In genomic region chr6:54816388-54817065, GRCm38 (mm10) we compare ENCODE assay signal across 1 mouse cellular context.
TF ChIP-seq lines count a peak whose summit lies in the region.

TSS of gene Znrf2 (plus strand) at chr6:54816916.

TF ChIP-seq in MEL, 35 proteins besides CTCF, POLR2A, EP300 and RAD21 (continued from another document):
- no peak for TF ChIP-seq JUND (IDR thresholded peaks at IDR 0.05; ENCODE audit: low read depth, low read length)
- TF ChIP-seq POLR2AphosphoS5 (IDR thresholded peaks at IDR 0.05; ENCODE audit: borderline replicate concordance, low read depth, low read length), result no peak; the same call in 1 of the 2 replicates
- TF ChIP-seq ETS1 (IDR thresholded peaks at IDR 0.05; ENCODE audit: low read depth, low read length), result no peak
TF ChIP-seq in MEL: peak in this region for 16.
